Mouse (Mus musculus) ovary, postnatal 10 days (tissue): ENCODE measurements around the gene Mad1l1.

Source experiments
- DNase-seq: peaks from one replicate; pipeline ENCODE4 v3.0.0; 2022; ENCODE audit warnings: low spot score

Mad1l1 gene

GRCm38 (mm10) chr5:140052405-140052804 lies 268.9 kb downstream of the Mad1l1 start:
- no peak for DNase-seq

- DNase-seq = no peak
These were observed 275.9 kb downstream of the Mad1l1 start for GRCm38 (mm10) chr5:140045453-140045852.

- no peak for DNase-seq
These were observed 278.4 kb downstream of the Mad1l1 start for GRCm38 (mm10) chr5:140043002-140043401.

- DNase-seq = no peak
These were observed 279.2 kb downstream of the Mad1l1 start for GRCm38 (mm10) chr5:140042002-140042611.

- DNase-seq = no peak
These were observed 280.3 kb downstream of the Mad1l1 start for GRCm38 (mm10) chr5:140041055-140041454.

- no peak for DNase-seq
These were observed 283.6 kb downstream of the Mad1l1 start for GRCm38 (mm10) chr5:140037587-140038233.

GRCm38 (mm10) chr5:140035641-140036040 lies 285.7 kb downstream of the Mad1l1 start:
- no peak for DNase-seq

GRCm38 (mm10) chr5:140035025-140035330 lies 286.4 kb downstream of the Mad1l1 start:
- no peak for DNase-seq

- DNase-seq = no peak
These were observed 286.9 kb downstream of the Mad1l1 start for GRCm38 (mm10) chr5:140034300-140035024.

GRCm38 (mm10) chr5:140026366-140026765 lies 295.0 kb downstream of the Mad1l1 start:
- no peak for DNase-seq

- DNase-seq = no peak
These were observed 296.1 kb downstream of the Mad1l1 start for GRCm38 (mm10) chr5:140025301-140025700.

GRCm38 (mm10) chr5:140023941-140024500 lies 297.3 kb downstream of the Mad1l1 start:
- peak; percentile 18 for DNase-seq

- no peak for DNase-seq
These were observed 298.5 kb downstream of the Mad1l1 start for GRCm38 (mm10) chr5:140022861-140023260.

- DNase-seq = no peak
These were observed 299.6 kb downstream of the Mad1l1 start for GRCm38 (mm10) chr5:140021755-140022154.

- no peak for DNase-seq
These were observed 301.7 kb downstream of the Mad1l1 start for GRCm38 (mm10) chr5:140019616-140020015.

GRCm38 (mm10) chr5:140018780-140019179 lies 302.6 kb downstream of the Mad1l1 start:
- no peak for DNase-seq

- DNase-seq = no peak
These were observed 304.5 kb downstream of the Mad1l1 start for GRCm38 (mm10) chr5:140016896-140017295.

GRCm38 (mm10) chr5:140013652-140014051 lies 307.7 kb downstream of the Mad1l1 start:
- no peak for DNase-seq

GRCm38 (mm10) chr5:140012286-140012967 lies 308.9 kb downstream of the Mad1l1 start:
- DNase-seq = no peak

GRCm38 (mm10) chr5:140010405-140010804 lies 310.9 kb downstream of the Mad1l1 start:
- DNase-seq = no peak

GRCm38 (mm10) chr5:140009083-140009655 lies 312.2 kb downstream of the Mad1l1 start:
- DNase-seq = no peak

- DNase-seq = no peak
These were observed 312.9 kb downstream of the Mad1l1 start for GRCm38 (mm10) chr5:140008523-140008806.
